Mouse (Mus musculus): ENCODE results near the gene Polr3b.

DNA sequence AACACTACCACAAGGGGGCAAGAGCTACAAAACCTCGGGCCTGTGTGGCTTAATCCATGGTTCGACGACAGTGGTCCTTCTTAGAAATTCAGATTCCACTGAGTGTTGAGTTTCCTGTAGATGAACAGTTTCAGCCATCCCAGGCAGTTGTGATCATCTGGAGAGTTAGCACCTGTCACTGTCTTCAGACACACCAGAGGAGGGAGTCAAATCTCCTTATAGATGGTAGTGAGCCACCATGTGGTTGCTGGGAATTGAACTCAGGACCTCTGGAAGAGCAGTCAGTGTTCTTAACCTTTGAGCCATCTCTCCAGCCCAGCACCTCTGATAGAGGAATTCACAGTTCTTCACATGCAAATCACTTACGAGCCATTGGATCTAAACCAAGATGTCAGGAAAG is 105.7 kb downstream of the Polr3b start:
- no peak for TF ChIP-seq POLR2A (IDR thresholded peaks at IDR 0.05; ENCODE audit: low read depth, low read length)
- TF ChIP-seq CTCF (IDR thresholded peaks at IDR 0.05; ENCODE audit: extremely low read depth, insufficient read length, insufficient replicate concordance, low read depth, low read length), result no peak
